Mouse (Mus musculus) MEL (cell line): ENCODE data around the gene Colq. TPM values are rescaled to one million over a fixed set of nuclear protein-coding genes. Genes with fewer than 3 reads are reported as not detected.

Experiments
- DNase-seq: peaks from one replicate; pipeline ENCODE4 v3.0.0; 2011; ENCODE audit warnings: low read depth, low spot score
- H3K27ac ChIP-seq: 2 replicates; pipeline ENCODE4 v1.5.1; 2012; ENCODE audit warnings: low read depth, mild to moderate bottlenecking, control low read depth, low read length, moderate library complexity; ENCODE audit not compliant: control insufficient read depth
- H3K27me3 ChIP-seq, 2 experiments: fragments of 150-350 bp in 1 of 2; sonication (generic) in 1 of 2; 2 replicates each; pipeline ENCODE4 v1.6.1; 2012; ENCODE audit warnings: low read length in 2 of 2, mild to moderate bottlenecking in 2 of 2, improper control_type of control experiment in 1 of 2, moderate library complexity in 1 of 2; ENCODE audit not compliant: insufficient read depth in 2 of 2, control insufficient read depth in 1 of 2
- H3K36me3 ChIP-seq, 2 experiments: 2 replicates each; pipeline ENCODE4 v1.6.1; 2012 to 2014; ENCODE audit warnings: low read length in 2 of 2, improper control_type of control experiment in 1 of 2, inconsistent platforms in 1 of 2, mild to moderate bottlenecking in 1 of 2; ENCODE audit not compliant: insufficient read depth in 2 of 2, control insufficient read depth in 1 of 2
- H3K4me1 ChIP-seq, 2 experiments: fragments of 150-350 bp in 1 of 2; sonication (generic) in 1 of 2; 2 replicates each; pipeline ENCODE4 v1.6.1; 2012; ENCODE audit warnings: low read length in 2 of 2, improper control_type of control experiment in 1 of 2, mild to moderate bottlenecking in 1 of 2; ENCODE audit not compliant: insufficient read depth in 2 of 2, control insufficient read depth in 1 of 2
- H3K4me3 ChIP-seq, 2 experiments: fragments of 150-350 bp in 1 of 2; sonication (generic) in 1 of 2; 2 replicates each; pipeline ENCODE4 v1.5.1; 2012; ENCODE audit warnings: low read depth in 2 of 2, low read length in 2 of 2, mild to moderate bottlenecking in 2 of 2, moderate library complexity in 2 of 2, control low read depth in 1 of 2, improper control_type of control experiment in 1 of 2; ENCODE audit not compliant: control insufficient read depth in 1 of 2, insufficient read depth in 1 of 2
- H3K79me2 ChIP-seq: 2 replicates; pipeline ENCODE4 v1.6.1; 2012; ENCODE audit warnings: mild to moderate bottlenecking, low read length, moderate library complexity; ENCODE audit not compliant: control insufficient read depth, poor library complexity, insufficient read depth
- H3K9ac ChIP-seq: 2 replicates; pipeline ENCODE4 v1.6.1; 2012; ENCODE audit warnings: low read depth, mild to moderate bottlenecking, control low read depth, low read length, moderate library complexity; ENCODE audit not compliant: control insufficient read depth, poor library complexity, severe bottlenecking
- H3K9me3 ChIP-seq: fragments of 150-350 bp; sonication (generic); replicated peaks from 2 replicates; pipeline ENCODE4 v1.6.1; 2012; ENCODE audit warnings: mild to moderate bottlenecking, low read length, improper control_type of control experiment, moderate library complexity; ENCODE audit not compliant: insufficient read depth
- CHD2 ChIP-seq: IDR thresholded peaks from 2 replicates; pipeline ENCODE4 v1.6.1; 2011; ENCODE audit warnings: low read length, improper control_type of control experiment
- EP300 ChIP-seq, 2 experiments: IDR thresholded peaks; 2 replicates each; pipeline ENCODE4 v1.6.1; 2011; ENCODE audit warnings: improper control_type of control experiment in 2 of 2, low read length in 2 of 2, low read depth in 1 of 2, mild to moderate bottlenecking in 1 of 2
- GATA1 ChIP-seq: IDR thresholded peaks from 2 replicates; pipeline ENCODE4 v1.6.1; 2011; ENCODE audit warnings: low read depth, low read length, improper control_type of control experiment
- JUND ChIP-seq: IDR thresholded peaks from 2 replicates; pipeline ENCODE4 v1.6.1; 2011; ENCODE audit warnings: low read depth, mild to moderate bottlenecking, improper control_type of control experiment, low read length
- KAT2A ChIP-seq: conservative IDR thresholded peaks from 2 replicates; pipeline ENCODE4 v1.6.1; 2012; ENCODE audit warnings: low read depth, low read length, improper control_type of control experiment, inconsistent platforms
- MAFK ChIP-seq: IDR thresholded peaks from 2 replicates; pipeline ENCODE4 v1.6.1; 2011; ENCODE audit warnings: low read depth, mild to moderate bottlenecking, low read length, improper control_type of control experiment, borderline replicate concordance
- MAX ChIP-seq: IDR thresholded peaks from 2 replicates; pipeline ENCODE4 v1.6.1; 2011; ENCODE audit warnings: low read length, improper control_type of control experiment
- MEF2A ChIP-seq: IDR thresholded peaks from 2 replicates; pipeline ENCODE4 v1.6.1; 2014; ENCODE audit warnings: low read depth, mild to moderate bottlenecking, inconsistent platforms, low read length, improper control_type of control experiment; ENCODE audit not compliant: poor library complexity, insufficient replicate concordance, severe bottlenecking; ENCODE audit errors: extremely low read depth
- MXI1 ChIP-seq: IDR thresholded peaks from 2 replicates; pipeline ENCODE4 v1.6.1; 2011; ENCODE audit warnings: mild to moderate bottlenecking, low read depth, low read length, improper control_type of control experiment
- MYC ChIP-seq: IDR thresholded peaks from 2 replicates; pipeline ENCODE4 v1.6.1; 2011; ENCODE audit warnings: low read depth, mild to moderate bottlenecking, low read length, improper control_type of control experiment, moderate library complexity
- NELFE ChIP-seq: IDR thresholded peaks from 2 replicates; pipeline ENCODE4 v1.6.1; 2011; ENCODE audit warnings: low read depth, low read length, improper control_type of control experiment
- POLR2A ChIP-seq, 2 experiments: IDR thresholded peaks; 2 replicates each; pipeline ENCODE4 v1.6.1; 2011 to 2012; ENCODE audit warnings: low read length in 2 of 2, mild to moderate bottlenecking in 2 of 2, control low read depth in 1 of 2, improper control_type of control experiment in 1 of 2, low read depth in 1 of 2, moderate library complexity in 1 of 2; ENCODE audit not compliant: control insufficient read depth in 1 of 2, insufficient read depth in 1 of 2, poor library complexity in 1 of 2
- RAD21 ChIP-seq: IDR thresholded peaks from 2 replicates; pipeline ENCODE4 v1.6.1; 2011; ENCODE audit warnings: mild to moderate bottlenecking, low read depth, low read length, improper control_type of control experiment
- RCOR1 ChIP-seq: IDR thresholded peaks from 2 replicates; pipeline ENCODE4 v1.6.1; 2012; ENCODE audit warnings: low read depth, mild to moderate bottlenecking, inconsistent platforms, low read length, improper control_type of control experiment
- TAL1 ChIP-seq: IDR thresholded peaks from 2 replicates; pipeline ENCODE4 v1.6.1; 2012; ENCODE audit warnings: mild to moderate bottlenecking, inconsistent platforms, low read length, moderate library complexity, mixed read lengths
- TBP ChIP-seq: IDR thresholded peaks from 2 replicates; pipeline ENCODE4 v1.8.0; 2011; ENCODE audit warnings: low read depth, low read length, improper control_type of control experiment
- TCF12 ChIP-seq: IDR thresholded peaks from 2 replicates; pipeline ENCODE4 v1.6.1; 2014; ENCODE audit warnings: low read depth, mild to moderate bottlenecking, inconsistent platforms, low read length, improper control_type of control experiment, moderate library complexity
- UBTF ChIP-seq: IDR thresholded peaks from 2 replicates; pipeline ENCODE4 v1.6.1; 2012; ENCODE audit warnings: low read depth, mild to moderate bottlenecking, inconsistent platforms, low read length, improper control_type of control experiment, moderate library complexity, borderline replicate concordance; ENCODE audit not compliant: insufficient read depth
- USF1 ChIP-seq: IDR thresholded peaks from 2 replicates; pipeline ENCODE4 v1.6.1; 2014; ENCODE audit warnings: low read depth, mild to moderate bottlenecking, inconsistent platforms, low read length, improper control_type of control experiment, moderate library complexity
- ZC3H11A ChIP-seq: IDR thresholded peaks from 2 replicates; pipeline ENCODE4 v1.6.1; 2012; ENCODE audit warnings: low read depth, mild to moderate bottlenecking, inconsistent platforms, low read length, improper control_type of control experiment
- ZKSCAN1 ChIP-seq: IDR thresholded peaks from 2 replicates; pipeline ENCODE4 v1.6.1; 2012; ENCODE audit warnings: low read depth, mild to moderate bottlenecking, inconsistent platforms, low read length, improper control_type of control experiment, moderate library complexity
- polyA plus RNA-seq, 2 experiments: library from polyadenylated mRNA; stranded (reverse) in 1 of 2; unstranded in 1 of 2; fragments of >175 nt in 1 of 2; fragments of >200 nt in 1 of 2; gene quantifications; 2 replicates each; pipeline versions ENCODE4 v1.2.1 to v1.2.4; 2012; ENCODE audit warnings: low replicate concordance in 2 of 2, low read depth in 1 of 2; ENCODE audit not compliant: insufficient read length in 2 of 2, insufficient read depth in 1 of 2, missing spikeins in 1 of 2
- total RNA-seq: library from RNA; depleted of rRNA; stranded (reverse); fragments of 300-350 nt; gene quantifications from 2 replicates; pipeline ENCODE4 v1.2.3, GENCODE M21; 2012; rRNA removed

Colq gene
- total RNA-seq = not detected in 2 replicates
- not detected for polyA plus RNA-seq

DNA sequence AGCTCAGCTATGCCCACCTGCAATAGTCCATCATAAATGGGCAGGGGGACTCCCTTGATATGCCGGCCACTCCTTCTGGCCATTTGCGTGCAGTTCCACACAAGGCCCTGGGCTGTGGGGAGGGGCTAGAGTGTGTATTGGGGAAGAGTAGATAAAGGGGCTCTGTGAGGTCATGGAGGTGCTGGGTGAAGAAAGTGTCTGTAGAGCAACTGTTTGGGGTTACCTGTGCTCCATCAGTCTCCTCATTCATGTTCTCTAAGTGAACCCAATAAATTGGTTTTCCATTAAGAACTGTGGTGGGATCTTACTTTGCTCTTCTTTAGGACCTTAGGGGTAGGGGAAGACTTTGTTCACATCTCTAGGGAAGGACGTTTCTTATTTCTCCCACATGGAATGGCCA lies at the start of gene Colq:
TSS of gene Colq (minus strand) at position 101 of the 400 bp plus-strand sequence.
- TF ChIP-seq MXI1 (no peak), UBTF (no peak), TCF12 (no peak), JUND (no peak), USF1 (no peak), NELFE (no peak), POLR2A (IDR thresholded peaks at IDR 0.05; ENCODE audit: control insufficient read depth in 1 of 2, insufficient read depth in 1 of 2, low read depth in 1 of 2, low read length in 2 of 2, poor library complexity in 1 of 2) (no peak), GATA1 (no peak), TAL1 (no peak)

DNA sequence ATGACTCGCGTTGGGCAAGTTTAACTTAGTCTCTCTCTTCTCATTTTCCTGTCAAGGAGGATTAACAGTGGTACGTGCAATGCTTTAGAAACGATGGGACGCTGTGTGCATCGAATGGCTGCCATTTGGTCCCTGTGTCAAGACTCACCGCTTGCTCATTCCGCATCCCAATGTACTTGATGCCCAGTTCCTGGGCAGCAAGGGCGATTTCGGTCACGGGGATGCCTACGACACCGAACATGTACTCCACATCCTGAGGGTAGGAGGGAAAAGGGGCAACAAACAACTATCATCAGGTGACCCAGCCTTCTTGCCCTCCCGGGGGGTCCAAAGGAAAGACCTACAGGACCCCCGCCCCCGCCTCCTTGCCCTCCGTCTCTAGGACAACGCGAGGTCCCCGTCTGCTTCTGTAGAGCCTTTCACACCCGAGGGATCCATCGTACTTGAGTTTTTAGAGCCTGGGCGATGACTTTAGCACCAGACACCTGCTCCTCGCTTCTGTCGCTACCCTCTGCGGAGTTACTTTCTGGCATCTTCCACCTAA lies 49.3 kb upstream of the Colq start, which contains the start of gene Gm49387:
TSS of gene Gm49387 (minus strand) at position 533 of the 544 bp plus-strand sequence.
- H3K4me3 ChIP-seq = peak within 1 kb of the TSS; percentile 74 to 88
- DNase-seq = no peak

More for the DNA sequence above, at the start of gene Colq:
- Histone ChIP-seq H3K4me3 (no peak within 1 kb of the TSS), H3K27ac (no peak within 1 kb of the TSS), H3K79me2 (no peaks in the 10 kb centered on the region), H3K4me1 (no peaks in the 10 kb centered on the region), H3K36me3 (no peaks in the 10 kb centered on the region; a peak in 1 of 4 replicates), H3K9ac (no peak within 1 kb of the TSS), H3K9me3 (no peaks in the 10 kb centered on the region), H3K27me3 (no peaks in the 10 kb centered on the region)
- DNase-seq = no peak

DNA sequence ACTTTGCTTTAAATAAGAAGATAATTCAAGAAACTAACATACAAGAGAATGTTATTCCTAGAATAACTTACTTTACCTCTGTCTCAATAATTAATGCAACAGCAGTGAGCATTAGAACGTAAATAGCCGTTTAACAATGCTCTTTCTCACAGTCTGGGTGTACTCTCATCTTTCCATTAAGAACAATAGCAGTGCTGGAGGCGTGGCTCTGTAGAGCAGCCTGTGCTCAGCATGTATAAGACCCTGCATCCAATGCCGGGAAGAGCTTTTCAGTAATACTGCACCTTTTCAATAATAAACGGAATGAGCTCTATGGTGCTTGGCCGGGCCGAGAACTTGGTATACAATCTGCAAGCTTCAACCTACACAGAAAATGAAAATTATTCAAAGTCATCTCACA lies 39.5 kb upstream of the Colq start:
- Histone ChIP-seq H3K27ac (no peak overlapping the region), H3K4me3 (no peak overlapping the region), H3K36me3 (no peaks in the 10 kb centered on the region)
- no peak for TF ChIP-seq EP300 (IDR thresholded peaks at IDR 0.05; ENCODE audit: low read depth in 1 of 2, low read length in 2 of 2)
- no peak for TF ChIP-seq ZKSCAN1
- TF ChIP-seq TBP = no peak
- TF ChIP-seq MAFK = no peak
- TF ChIP-seq UBTF = no peak
- no peak for TF ChIP-seq ZC3H11A
- no peak for TF ChIP-seq MYC
- TF ChIP-seq NELFE = no peak
- TF ChIP-seq MAX = no peak
- no peak for TF ChIP-seq POLR2A (IDR thresholded peaks at IDR 0.05; ENCODE audit: control insufficient read depth in 1 of 2, insufficient read depth in 1 of 2, low read depth in 1 of 2, low read length in 2 of 2, poor library complexity in 1 of 2)
- no peak for TF ChIP-seq USF1
- no peak for TF ChIP-seq KAT2A
- no peak for TF ChIP-seq CHD2
- no peak for TF ChIP-seq JUND
- TF ChIP-seq, all 39 proteins: peak for 0
- Histone ChIP-seq H3K4me1 (no peaks in the 10 kb centered on the region), H3K9ac (no peak overlapping the region), H3K27me3 (no peaks in the 10 kb centered on the region), H3K79me2 (no peaks in the 10 kb centered on the region), H3K9me3 (no peaks in the 10 kb centered on the region)
- DNase-seq = no peak

More for the DNA sequence above, 49.3 kb upstream of the Colq start, which contains the start of gene Gm49387:
- Histone ChIP-seq H3K4me1 (peaks cover 11 to 19% of the 10 kb centered on the region in 2 experiments; a peak in 3 of 4 replicates), H3K27me3 (no peaks in the 10 kb centered on the region), H3K9ac (peak within 1 kb of the TSS; percentile 76), H3K36me3 (peaks cover 0 to 11% of the 10 kb centered on the region in 2 experiments; a peak in 2 of 4 replicates), H3K27ac (peak within 1 kb of the TSS; percentile 88), H3K79me2 (no peaks in the 10 kb centered on the region; the same call in none of the 2 replicates), H3K9me3 (no peaks in the 10 kb centered on the region)
- TF ChIP-seq ZKSCAN1 (no peak), MEF2A (no peak), GATA1 (no peak), NELFE (0 out of 2 replicates have a peak, but pooled peaks have one; percentile 21), POLR2A (IDR thresholded peaks at IDR 0.05; ENCODE audit: control insufficient read depth in 1 of 2, insufficient read depth in 1 of 2, low read depth in 1 of 2, low read length in 2 of 2, poor library complexity in 1 of 2) (peak in 1 of 2 experiments; percentile 1; a peak in 1 of 4 replicates), RAD21 (no peak), JUND (no peak), RCOR1 (no peak)
